Mouse (Mus musculus): Measurements from ENCODE around the gene Twnk.

Gene Twnk

DNA sequence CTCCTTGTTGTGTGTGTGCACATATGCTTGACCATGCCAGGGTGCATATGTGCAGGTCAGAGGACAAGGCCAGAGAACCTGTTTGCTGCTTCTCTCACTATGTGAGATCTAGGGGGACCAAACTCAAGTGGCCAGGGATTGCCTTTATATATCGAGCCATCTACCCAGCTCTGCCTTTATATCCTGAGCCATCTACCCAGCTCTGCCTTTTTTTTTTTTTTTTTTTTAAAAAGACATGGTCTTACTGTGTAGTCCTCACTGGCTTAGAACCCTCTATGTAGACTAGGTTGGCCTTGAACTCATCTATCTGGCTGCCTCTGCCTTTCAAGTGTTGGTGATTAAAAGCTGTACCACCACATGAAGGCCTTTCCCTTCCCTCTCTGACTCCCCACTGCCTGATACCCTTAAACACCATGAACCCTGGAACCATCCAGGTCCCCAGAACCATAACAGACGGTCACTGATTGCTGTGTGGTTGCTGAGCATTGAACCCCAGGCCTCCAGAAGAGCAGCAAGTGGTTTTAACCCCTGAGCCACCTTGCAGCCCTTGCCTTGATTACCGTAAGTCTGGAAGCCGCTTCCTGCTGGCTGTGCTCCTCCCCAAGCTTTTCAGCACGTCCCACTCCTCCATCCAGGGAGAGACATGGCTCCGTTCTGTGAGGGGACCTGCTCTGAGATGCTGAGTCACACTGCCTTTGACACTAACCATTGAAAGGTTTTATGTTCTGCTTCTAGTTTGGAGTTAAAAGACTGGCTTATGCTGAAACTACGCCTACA is 1.5 kb upstream of the Twnk start:
- DNase-seq, result peak; percentile 88

DNA sequence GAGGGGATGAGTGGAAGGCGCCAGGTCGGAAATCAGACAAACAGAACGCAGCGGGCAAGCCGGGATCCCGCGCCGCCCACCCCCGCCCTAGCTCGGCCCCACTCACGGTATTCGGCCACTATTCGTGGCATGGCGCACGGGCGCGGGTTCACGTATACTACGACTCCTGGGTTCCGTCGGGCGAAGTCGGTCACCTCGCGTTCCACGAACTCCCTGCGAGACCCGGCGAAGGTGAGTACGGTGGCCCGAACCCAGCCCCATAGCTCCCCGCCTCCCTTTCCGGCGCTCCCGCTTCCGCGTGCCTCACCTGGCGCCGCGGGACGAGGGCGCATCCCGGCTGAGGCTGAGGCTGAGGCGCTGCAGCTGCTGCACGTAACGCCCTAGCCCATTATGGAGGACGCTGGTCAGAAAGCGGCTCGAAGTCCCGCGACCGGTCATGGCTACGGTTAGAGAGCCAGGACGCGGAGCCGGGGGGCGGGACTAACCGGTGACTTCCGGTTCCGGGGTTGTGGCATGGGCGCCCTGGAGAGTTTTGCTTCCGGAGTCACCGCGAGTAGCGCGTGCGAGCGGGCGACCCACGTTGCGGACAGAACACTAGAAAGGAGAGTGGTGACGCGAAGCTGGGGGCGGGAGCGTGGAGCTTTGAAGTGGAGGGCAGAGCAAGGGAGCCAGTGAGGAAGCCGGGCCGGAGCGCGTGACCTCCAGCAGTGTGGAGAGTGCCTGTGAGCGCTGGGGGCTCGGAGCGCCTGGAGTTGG is 672 bp downstream of the Twnk start, which contains the start of gene Mrpl43:
TSS of gene Mrpl43 (minus strand) at position 486 of the 756 bp plus-strand sequence.
- peak; percentile 99 for DNase-seq

DNA sequence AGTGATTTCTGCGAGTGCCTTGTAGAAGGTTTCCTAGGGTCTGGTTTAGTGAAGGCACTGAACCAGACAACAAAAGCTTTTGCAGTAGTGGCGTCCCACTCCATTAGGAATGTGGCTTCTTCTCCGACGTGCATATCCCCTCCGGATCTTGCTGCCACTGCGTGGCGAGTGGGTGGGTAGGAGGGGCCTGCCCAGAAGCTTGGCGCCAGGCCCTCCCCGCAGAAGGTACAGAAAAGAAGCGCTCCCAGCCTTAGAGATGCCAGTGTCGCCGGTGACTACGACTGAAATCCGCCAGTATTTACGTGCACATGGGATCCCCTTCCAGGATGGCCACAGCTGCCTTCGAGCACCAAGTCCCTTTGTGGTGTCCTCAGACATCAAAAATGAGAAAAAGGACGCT is 1.6 kb downstream of the Twnk start:
- DNase-seq, result no peak

DNA sequence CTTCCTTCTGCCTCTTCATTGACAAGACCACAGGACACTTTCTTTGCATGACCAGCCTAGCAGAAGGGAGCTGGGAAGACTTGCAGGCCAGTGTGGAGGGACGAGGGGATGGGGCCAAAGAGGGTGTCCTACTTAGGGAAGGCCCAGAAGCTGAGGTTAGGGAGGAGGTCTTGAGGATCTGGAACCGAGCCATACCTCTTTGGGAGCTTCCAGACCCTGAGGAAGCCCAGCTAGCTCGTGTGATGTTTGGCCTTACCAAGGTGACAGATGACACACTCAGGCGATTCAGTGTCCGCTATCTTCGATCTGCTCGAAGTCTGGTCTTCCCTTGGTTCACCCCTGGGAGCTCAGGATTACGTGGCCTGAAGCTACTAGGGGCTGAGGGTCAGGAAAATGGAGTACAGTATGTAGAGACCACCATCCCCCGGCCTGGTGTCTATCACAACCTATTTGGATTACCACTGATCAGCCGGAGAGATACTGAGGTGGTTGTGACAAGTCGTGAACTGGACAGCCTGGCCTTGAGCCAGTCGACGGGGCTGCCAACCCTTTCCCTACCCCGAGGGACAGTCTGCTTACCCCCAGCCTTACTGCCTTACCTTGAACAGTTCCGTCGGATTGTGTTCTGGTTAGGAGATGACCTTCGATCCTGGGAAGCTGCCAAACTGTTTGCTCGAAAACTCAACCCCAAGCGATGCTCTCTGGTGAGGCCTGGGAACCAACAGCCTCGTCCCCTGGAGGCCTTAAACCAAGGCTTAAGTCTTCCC is 2.1 kb downstream of the Twnk start:
- no peak for DNase-seq

DNA sequence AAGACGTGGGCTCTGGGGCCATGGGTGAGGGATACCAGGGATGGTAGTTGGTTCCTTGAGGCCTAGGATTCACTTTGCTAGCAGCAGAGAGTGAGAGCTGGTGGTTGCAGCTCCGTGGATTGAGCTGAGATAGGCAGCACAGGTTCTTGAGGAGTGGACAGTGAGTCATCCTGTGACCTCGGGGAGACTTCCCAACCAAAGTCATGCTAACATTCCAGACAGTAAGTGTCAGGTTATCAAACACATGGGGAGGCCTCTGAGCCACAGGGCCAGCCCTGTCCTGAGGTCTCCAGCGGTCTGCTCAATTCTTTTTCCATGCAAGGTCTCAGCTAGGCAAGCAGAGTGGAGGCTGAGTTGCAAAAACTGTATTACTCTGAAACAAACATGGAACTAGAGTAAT is 5.2 kb downstream of the Twnk start:
- DNase-seq, result no peak

DNA sequence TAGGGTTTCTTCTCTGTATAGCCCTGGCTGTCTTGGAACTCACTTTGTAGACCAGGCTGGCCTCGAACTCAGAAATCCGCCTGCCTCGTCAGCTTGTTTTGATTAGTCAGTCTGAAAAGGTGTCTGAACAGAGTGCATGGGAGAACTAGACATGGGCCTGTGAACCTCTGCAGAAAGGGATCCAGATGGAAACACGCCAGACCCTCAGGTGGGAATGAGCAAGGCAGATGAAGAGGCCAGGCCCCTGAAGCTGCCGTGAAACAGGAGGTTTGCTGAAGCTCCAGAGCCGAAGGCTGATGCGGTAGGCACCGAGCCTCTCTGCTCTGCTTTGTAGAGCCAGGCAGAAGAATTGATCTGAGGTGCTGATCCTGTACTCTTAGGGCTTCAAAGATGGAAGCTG is 6.8 kb downstream of the Twnk start:
- DNase-seq, result no peak

DNA sequence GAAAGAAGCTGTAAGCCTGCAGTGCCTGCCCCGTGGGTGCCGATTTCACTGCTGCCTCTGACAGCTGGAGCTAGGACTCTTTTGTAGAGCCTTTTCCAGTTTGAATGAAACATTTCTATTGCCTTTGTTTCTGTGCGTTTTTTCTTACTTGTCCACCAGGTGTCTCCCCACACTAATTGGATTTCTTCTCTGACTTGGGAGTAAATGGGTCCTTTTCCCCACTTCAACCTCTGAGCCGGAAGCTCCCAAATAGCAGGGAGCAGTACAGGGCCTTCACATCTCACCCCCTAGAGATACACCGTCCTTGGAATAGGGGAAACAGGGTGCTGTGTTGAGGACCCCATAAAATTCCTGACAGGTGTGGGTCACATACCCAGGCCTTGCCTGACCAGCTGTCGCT is 7.2 kb downstream of the Twnk start:
- peak; percentile 89 for DNase-seq

DNA sequence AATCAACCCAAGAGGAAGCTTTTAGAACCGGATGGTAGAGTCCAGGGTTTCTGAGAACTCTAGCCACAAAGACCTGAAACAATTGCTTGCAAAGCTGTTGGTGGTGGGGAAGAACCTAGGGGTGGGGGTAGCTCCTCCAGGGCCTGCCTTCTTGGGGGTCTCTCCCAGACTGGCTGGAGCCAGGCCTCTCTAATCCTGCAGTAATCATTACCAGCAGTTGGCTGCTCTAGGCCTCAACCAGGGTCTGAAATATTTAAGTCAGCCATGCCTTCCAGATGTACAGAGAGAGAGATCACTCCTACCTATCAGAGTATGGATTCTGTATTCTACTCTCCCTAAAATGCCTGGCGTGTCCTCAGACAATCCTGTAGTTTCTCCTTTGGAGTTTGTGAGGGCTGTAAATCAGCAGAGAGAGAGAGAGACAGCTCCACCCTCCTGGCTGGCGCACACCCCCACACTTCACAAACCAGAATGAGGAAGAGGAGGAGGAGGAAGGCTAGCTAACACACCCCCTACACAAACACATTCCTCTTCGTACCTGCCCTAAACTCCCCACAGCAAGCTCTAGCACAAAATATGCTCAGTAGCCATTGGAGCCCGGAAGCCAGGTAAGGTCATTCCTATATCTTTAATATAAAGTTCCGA is 8.2 kb downstream of the Twnk start:
- no peak for DNase-seq

DNA sequence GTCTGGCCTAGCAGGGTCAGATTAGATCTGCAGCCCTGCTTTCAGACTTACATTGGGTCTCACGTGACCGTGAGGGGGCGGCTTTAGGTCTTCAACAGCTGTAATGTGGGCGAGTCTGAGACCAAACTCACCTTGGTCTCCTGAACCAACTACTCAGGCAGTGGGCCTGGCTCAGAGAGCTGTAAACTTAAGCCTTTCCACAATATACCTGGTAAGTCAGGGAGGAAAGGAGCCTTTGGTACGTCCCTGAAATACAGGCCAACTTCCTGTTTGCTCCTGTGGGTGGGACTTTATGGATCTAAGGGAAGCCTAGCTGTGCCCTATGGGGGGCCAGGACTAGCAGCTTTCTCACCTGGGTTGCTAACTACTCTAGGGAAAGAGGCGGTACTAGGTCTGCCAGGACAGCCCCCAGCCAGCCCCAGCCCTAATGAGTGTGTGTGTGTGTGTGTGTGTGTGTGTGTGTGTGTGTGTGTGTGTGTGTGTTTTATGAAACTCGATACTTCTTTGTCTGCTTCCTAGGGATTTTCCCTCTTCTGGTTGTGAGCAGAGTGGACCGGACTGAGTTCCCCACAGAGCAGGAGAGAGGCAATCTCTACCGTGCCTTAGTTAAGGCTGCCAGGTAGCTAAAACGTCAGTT is 9.0 kb downstream of the Twnk start, which contains the start of gene Lzts2:
TSS of gene Lzts2 (plus strand) at position 80 of the 637 bp plus-strand sequence.
- DNase-seq, result no peak

DNA sequence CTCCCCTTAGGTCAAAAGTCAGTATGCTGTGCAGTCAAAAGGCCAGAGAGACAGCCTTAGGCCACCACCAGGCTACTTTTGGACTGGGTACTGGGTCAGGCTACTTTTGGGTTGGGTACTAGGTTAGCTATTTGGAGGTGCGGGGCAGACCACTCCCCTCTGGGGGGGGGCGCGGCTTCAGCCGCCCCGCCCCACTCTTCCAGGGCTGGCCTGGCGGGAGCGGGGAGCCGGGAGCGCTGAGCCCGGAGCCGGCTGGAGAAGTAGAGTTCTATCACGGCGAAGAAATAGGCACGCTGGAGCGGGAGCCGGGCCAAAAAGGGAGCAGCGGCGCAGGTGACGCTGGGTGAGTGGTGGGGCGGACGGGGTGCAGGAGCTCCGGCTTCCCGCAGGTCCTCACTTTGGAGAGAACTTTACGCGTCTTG is 9.5 kb downstream of the Twnk start:
- peak; percentile 98 for DNase-seq

DNA sequence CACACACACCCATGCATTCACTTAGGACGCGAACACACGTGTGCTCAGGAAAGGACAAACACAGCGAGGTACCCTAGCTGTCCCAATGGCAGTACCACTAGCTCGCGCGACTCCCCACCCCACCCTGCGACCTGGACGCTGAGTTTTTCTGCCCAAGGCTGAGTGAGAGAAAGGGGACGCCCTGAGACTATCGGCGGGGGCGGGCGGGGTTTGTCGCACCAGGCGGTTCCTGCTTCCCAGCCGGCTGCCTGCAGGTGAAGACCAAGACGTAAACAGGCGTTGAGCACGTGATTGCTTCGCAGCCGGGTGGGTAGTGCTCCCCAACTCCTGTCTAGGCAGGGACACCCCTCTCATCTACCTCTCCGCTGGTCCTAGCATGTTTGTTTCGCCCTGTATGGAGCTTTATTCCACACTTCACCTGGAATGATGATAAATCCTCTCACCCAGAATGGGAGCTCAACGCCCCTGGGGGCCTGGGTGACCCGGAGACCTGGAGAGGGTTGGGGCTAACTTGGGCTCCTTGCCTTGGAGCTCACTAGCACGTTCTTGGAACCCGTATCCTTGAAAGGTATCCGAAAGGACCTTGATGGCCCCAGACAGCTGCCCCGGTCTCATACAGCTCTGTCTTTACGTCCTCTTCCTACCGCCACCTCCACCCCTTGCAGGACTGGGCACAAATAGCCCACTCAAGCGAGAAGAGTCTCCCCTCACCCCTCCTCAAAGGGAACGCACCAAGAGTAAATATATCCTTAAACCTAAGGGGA is 10.2 kb downstream of the Twnk start:
- peak; percentile 97 for DNase-seq

DNA sequence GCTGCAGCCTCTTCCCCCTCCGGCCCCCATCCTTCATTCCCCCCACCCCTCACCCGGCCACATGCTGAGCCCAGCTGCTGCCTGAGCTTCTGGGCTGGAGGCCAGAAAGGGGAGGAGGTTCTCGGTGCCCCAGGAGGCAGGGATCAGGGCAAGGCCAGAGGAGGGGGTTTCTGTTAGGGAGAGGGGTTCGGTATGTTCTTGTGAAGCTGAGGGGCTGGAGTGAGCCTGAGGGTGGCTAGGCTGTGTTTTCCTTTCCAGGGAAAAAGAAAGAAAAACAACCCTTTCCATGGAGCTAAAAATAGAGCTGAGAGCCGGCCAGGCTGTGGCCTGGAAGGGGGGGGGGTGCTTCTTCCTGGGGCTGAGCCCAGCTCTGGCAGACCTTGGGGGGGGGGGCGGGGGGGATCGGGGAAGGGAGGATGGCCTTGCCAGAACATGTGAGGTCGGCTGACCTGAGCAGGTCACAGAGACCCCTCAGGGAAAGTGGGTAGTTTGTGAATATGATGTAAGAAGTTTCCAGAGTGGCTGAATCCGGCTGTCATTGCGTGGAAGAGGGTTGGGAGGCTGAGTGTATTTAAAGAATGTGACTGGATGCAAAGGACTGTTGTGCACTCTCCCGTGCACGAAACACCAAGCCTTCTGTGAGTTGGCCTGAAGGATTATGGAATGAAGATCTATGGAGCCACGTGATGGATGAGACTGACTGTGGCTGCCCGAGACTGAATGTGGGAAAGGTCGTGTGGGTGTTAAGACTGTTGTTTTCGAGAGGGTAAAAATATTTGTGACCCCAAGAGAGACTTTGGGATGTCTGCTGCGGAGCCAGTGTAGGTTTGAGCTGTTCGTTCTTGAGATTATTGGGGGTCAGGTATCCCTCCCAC is 11.1 kb downstream of the Twnk start:
- DNase-seq, result peak; percentile 99

DNA sequence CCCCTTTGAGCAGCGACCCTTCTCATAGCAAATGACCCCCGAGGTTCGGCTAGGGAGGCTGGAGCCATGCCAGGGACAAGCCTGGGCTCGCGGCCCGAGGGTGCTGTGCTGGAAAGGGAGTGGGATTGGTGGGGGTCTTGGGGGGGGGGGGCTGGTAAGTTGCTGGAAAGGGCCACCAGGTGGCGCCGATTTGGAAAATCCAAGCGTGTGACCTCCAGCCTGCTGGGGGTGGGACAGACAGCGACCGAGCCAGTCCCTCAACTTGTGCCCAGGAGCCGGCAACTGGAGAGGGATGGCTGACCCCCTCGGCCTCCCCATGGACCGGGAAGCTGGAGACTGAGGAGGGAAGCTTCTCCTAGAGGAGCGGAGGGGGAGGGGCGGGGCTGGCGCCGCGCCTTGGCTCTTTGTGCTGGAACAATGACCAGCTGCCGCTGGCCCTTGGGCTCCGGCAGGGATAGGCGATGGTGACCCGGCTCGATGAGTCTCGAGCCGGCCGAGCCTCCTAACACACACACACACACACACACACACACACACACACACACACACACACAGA is 11.8 kb downstream of the Twnk start:
- peak; percentile 99 for DNase-seq

DNA sequence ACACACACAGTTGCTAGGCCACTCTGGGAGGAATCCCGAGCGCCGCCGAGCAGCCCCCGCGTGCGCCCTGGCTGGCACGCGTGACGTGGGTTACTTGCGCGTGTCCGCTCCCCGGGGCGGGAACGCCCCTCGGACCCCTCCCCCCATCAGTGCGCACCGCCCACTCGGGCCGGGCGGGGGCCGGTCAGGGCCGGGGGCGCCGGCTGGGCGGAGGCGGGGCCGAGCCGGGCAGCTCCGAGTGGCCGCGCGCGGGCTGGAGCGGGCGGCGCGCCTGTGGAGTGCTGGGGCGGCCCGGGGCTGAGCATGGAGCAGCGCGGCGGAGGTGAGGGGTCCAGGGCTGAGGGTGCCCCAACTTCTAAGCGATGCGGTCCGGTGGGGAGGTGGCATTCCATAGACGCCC is 12.4 kb downstream of the Twnk start:
- DNase-seq, result peak; percentile 99

DNA sequence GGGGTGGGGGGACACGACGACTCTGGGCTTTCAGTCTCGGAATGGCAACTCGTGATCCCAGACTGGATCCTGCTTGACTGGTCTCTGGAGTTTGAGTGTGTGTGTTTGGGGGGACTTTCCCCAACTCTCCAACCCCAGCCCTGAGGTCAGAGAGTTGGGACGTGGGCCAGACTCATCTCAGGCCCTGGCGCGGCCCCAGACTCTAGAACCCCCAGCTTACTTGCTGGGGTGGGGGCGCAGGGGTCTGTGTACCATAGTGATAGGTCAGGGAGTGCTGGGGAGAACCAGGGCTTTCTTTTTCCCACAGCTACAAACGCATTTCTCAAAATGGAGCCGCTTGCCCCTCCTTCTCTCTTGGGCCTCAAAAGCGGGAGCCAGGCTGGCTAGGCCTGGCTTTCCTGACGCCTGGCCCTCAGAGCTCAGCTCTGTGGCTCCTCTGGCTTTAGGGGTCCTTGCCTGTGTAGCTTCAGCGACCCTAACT is 12.9 kb downstream of the Twnk start:
- peak; percentile 97 for DNase-seq

DNA sequence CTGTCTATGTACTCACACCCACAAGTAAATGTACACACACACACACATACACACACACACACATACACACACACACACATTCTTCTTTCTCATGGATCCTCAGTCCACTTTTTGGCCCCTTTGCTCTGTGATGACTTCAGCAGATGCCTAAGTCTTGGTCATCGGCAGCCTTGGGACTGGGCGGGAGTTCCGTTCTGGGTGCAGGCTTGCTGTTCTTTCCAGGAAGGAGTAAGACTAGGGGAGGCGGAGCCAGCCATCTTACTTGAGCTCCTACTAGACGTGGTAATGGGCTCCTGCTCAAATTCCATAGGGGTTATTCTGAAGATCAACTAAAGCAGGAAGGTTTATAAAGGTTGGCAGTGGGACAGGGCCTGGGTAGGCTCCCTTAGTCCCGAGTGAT is 14.9 kb downstream of the Twnk start:
- peak; percentile 99 for DNase-seq

DNA sequence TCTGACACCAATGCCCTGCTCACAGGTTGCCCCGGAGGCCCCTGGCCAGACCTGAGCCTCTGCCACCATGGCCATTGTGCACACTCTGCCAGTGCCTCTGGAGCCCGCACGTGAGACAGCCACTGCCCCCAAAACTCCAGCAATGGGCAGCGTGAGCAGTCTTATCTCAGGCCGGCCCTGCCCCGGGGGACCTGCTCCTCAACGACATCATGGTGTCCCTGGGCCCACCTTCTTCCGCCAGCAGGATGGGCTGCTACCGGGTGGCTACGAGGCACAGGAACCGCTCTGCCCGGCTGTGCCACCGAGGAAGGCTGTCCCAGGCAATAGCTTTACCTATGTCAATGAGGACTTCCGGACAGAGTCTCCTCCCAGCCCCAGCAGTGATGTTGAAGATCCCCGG is 15.9 kb downstream of the Twnk start:
- no peak for DNase-seq

DNA sequence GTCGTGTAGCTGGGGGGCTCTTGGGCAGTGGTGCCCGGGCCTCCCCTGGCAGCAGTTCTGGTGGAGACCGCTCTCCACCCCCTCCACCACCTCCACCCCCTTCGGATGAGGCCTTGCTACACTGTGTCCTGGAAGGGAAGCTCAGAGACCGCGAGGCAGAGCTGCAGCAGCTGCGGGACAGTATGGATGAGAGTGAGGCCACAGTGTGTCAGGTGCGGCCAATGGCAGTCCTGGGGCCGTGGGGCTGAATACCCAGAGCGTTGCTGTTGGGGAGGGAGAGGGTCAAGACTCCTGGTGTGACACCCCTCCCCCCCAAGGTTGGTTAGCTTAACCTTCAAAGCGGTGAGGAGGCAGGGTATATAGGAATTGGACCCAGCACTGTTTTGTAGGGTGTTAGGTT is 18.5 kb downstream of the Twnk start:
- no peak for DNase-seq

DNA sequence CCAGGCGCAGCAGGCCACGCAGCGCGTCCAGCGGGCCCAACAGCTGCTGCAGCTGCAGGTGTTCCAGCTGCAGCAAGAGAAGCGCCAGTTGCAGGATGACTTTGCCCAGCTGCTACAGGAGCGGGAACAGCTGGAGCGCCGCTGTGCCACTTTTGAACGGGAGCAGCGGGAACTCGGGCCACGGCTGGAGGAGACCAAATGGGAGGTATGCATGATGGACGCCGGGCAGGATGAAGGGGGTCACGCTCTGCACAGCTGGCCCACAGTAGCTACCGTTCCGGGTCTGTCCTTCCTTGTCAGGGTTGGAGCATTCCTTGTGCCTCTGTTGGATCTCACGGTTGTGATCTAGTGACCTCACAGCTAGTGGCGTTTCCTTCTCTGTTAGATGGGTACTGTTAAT is 19.3 kb downstream of the Twnk start:
- DNase-seq, result no peak

DNA sequence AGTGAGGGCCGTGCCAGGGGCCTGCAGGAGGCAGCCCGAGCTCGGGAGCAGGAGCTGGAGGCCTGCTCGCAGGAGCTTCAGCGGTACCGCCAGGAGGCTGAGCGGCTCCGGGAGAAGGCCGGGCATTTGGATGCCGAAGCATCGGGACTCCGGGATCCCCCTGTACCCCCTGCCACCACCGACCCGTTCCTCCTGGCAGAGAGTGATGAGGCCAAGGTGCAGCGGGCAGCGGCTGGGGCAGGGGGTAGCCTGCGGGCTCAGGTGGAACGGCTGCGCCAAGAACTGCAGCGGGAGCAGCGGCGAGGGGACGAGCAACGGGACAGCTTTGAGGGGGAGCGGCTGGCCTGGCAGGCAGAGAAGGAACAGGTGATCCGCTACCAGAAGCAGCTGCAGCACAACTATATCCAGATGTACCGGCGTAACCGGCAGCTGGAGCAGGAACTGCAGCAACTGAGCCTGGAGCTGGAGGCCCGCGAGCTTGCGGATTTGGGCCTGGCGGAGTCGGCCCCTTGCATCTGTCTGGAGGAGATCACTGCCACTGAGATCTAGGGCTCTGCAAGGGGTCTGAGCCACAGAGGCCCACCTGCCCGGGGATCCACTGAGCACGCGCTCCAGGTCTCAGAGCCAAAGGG is 20.6 kb downstream of the Twnk start:
- DNase-seq, result peak; percentile 93
